Mouse (Mus musculus) gastrocnemius, adult 8-10 months (tissue): ENCODE results near the gene Ctsh. TPM values are rescaled to one million over a fixed set of nuclear protein-coding genes. Genes with fewer than 3 reads are reported as not detected.

Experiments
- DNase-seq, 2 experiments: peaks; one replicate each; pipeline ENCODE4 v3.0.0; 2022; ENCODE audit warnings: low spot score in 2 of 2
- total RNA-seq, 4 experiments: library from RNA; stranded (reverse); gene quantifications; 2 replicates each; pipeline ENCODE4 v1.2.4; 2022

Ctsh gene
- total RNA-seq, 4 experiments from 2014 or later, result 5.3 to 9.3 (median 6.7) TPM

GRCm38 (mm10) chr9:90108272-90108671, 54.3 kb downstream of the Ctsh start:
- no peak for DNase-seq

GRCm38 (mm10) chr9:90109386-90109785, 55.4 kb downstream of the Ctsh start:
- DNase-seq, result no peak

GRCm38 (mm10) chr9:90113151-90113550, 59.2 kb downstream of the Ctsh start:
- DNase-seq, result no peak

- DNase-seq, result peak; percentile 86 to 89
Measured at GRCm38 (mm10) chr9:90113651-90114566, 60.0 kb downstream of the Ctsh start.

GRCm38 (mm10) chr9:90114567-90115307, 60.8 kb downstream of the Ctsh start, which contains the start of gene Morf4l1:
TSS of gene Morf4l1 (minus strand) at chr9:90114774.
- peak; percentile 93 to 97 for DNase-seq

- DNase-seq, result no peak
Measured at GRCm38 (mm10) chr9:90115308-90115700, 61.4 kb downstream of the Ctsh start.

GRCm38 (mm10) chr9:90117234-90117633, 63.3 kb downstream of the Ctsh start:
- no peak for DNase-seq

GRCm38 (mm10) chr9:90122246-90122740, 68.3 kb downstream of the Ctsh start:
- no peak for DNase-seq

- DNase-seq, result no peak
Measured at GRCm38 (mm10) chr9:90124156-90124872, 70.4 kb downstream of the Ctsh start.

- no peak for DNase-seq
Measured at GRCm38 (mm10) chr9:90124873-90125245, 70.9 kb downstream of the Ctsh start.

Other genes with a start within 250 kb of the Ctsh start
- gene Rasgrf1, start 144.2 kb upstream of the Ctsh start, total RNA-seq, result under 1 TPM in 3 of 4 experiments, not detected in 1; 0.07 to 0.19 (median 0.11) TPM
- gene Morf4l1, start 60.6 kb downstream of the Ctsh start, total RNA-seq, result 100 to 1,000 TPM; 196 to 235 (median 212) TPM
- under 1 TPM; 0.29 to 0.56 (median 0.43) TPM for gene Adamts7, start 108.9 kb downstream of the Ctsh start, total RNA-seq
- gene Tbc1d2b, start 216.7 kb downstream of the Ctsh start, total RNA-seq, result 1 to 10 TPM; 2.6 to 4.5 (median 3.7) TPM